Mouse (Mus musculus) cerebellum, adult 8-10 months (tissue): ENCODE measurements around the gene Bcas3.

Source experiments
- DNase-seq: peaks from one replicate; pipeline ENCODE4 v3.0.0; 2022

The Bcas3 gene

DNA sequence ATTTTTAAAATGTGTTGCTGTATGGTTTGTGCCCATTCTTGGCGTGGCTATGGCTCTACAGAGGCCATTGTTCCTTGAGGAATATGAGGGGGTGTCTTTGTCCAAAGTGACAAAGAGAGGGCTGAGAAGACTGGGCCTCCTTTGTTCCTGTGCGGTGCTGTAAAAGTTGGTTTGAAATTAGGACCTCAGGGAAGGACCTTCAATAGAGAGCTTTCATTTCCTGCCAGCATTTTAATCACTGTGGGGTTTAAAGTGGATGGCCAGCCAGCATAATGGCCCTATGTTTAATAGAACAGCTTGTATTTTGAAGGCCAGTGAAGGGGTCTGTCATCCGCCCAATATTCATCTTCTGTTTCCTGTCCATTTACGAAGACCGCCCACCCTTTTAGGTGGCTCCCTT lies 325.7 kb downstream of the Bcas3 start:
- no peak for DNase-seq

- DNase-seq, result peak; percentile 3
Measured at GRCm38 (mm10) chr11:85681580-85682419, 328.8 kb downstream of the Bcas3 start.

- no peak for DNase-seq
Measured at GRCm38 (mm10) chr11:85684981-85685380, 332.0 kb downstream of the Bcas3 start.

DNA sequence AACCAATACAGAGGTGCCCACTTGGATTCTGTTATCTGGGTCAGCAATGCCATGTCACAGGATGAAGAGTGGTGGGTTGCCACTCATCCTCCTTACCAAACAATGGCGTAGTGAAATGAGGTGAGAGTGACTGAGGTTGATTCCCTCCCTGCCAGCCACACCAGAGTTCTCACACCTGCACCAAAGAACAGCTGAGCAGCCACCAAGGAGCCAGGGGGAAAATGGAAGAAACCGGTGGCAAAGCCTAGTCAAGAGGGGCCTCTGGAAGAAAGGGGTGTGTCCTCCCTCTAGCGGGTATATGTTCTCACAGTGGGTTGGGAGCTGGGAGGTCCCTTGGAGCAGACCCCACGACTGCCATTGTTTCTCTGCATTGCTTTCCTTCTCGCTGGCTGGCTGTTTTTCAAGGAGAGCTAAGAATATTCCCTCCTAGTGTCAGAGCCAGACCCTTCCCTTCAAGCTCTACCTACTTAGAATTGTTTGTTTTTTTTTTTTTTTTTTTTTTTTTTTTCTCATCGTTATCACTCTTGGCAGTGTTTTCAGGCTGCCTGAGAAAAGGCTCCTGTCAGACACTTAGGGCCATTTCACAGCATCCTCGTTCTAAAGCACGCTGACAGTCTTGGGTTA lies 335.0 kb downstream of the Bcas3 start:
- DNase-seq, result no peak

GRCm38 (mm10) chr11:85688440-85688838 lies 335.5 kb downstream of the Bcas3 start:
- DNase-seq, result no peak

DNA sequence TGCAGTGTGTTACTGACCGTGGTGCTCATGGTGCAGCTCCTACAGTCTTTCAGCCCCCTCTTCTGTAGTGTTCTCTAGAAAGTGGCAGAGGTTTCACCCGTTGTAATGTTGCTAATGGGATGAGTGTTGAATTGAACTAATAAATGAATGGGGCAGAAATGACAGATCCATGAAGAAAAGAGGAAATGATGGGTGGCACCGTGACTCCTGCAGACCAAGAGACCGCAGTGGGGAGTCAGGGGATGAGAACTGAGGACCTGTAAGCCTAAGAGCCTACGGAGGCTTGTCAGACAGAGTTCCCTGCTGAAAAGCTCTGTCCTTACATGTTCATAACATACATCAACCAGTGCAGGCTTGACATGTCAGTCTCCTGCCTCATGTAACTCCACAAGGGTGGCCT lies 336.3 kb downstream of the Bcas3 start:
- DNase-seq, result no peak

GRCm38 (mm10) chr11:85691285-85691684 lies 338.3 kb downstream of the Bcas3 start:
- DNase-seq, result no peak

DNA sequence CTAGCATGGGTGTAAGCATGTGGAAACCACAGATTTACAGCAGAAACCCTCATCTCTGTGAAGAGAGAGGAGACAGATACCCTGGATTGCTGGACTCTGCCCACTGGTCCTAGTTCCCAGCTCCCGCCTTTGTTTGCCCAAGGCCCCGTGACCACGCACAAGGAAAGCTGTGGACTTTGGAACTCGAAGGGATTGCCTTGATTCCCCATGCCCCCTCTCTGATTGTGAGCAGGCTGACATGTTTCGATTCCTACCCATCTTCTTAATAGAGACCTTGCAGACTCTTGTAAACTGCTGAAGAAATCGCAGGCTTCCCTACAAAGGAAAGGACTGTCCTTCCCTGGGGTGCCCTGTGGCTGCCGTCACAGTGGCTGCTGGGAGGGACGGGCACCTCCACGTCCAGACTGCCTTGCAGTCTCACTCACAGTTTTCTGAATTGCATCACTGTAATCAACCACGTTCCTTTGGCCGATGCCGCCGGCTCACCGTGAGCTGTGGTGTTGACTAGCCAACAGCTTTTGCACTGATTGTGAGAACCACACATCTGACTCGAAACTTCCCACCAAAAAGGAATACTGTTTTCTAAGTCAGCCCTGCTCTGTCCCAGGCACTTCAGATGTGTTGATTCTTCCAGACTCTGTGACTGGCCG lies 342.8 kb downstream of the Bcas3 start:
- no peak for DNase-seq

DNA sequence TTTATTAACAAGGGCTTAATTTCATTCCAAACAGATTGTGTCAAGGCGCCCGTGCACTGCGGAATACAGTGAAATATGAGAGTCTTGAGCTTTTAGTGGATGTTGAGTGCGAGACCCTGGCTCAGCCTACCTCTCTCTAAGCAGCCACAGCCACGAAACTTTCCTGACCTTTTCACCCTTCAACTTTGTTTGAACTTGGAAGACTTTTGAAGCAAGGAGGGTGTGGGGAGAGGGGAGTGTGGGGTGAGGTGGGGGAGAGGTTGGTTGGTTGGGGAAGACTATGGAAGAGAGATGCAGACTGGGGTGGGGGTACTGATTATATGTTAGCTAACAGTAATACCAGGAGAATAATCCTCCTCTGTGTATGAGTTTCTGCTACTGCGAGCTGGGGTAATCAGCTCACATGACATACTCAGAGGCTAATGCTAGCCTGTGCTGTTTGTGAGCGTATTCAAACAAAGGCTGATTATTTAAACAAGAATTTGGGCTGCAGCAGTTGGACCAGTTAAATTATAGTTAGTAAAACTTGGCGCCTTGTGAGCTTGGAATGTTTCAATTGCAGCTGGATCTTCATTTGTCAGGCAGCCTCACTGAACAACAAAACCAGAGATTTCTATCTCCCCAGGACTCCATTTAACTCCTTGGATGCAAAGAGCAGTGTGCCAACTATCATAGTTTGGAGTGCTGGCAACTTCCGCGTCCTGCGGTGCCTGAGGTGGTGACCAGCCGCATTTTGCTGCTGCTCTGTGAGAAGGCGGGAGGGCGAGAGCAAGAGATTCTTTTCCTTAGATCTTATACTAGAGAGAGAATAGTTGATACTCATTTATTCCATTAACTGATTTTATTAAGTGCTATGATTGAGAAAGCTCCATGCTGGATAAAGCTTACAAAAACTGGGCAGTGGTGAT lies 343.8 kb downstream of the Bcas3 start:
- DNase-seq, result no peak

- no peak for DNase-seq
Measured at GRCm38 (mm10) chr11:85697468-85697867, 344.5 kb downstream of the Bcas3 start.

DNA sequence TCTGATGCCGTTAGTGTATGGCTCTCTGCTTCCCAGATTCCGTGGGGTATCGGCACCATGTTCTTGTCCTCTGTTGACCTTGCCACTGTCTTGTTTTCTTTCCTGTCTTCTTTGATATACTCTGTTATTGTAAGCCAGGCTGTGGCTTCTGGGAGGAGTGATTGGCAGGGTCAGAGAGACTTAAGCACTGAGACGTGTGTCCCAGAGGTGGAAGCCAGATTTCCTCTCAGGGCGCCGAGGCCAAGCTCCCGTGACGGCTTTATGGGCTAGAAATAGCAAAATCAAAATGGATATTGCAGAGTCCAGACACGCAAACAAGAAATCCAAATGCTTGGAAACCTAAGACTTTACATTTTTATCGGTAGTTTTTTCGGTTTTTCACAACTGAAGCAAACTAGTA lies 345.3 kb downstream of the Bcas3 start:
- no peak for DNase-seq

- no peak for DNase-seq
Measured at GRCm38 (mm10) chr11:85704062-85704748, 351.2 kb downstream of the Bcas3 start.

DNA sequence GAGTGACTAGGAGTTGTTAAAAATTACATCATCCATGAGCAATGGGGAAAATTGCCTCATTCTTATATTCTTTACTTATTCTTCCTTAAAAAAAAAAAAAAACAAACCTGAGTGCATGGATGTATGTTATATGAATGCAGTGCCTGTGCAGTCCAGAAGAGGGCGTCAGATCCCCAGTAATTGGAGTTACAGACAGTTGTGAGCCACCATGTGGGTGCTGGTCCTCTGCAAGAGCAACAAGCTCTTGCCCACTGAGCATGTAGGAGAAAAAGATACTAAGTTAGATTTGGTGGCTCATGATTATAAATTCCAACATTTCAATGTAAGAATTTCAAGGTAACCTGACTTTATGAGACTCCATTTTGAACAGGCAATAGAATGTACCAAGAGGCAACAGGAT lies 353.7 kb downstream of the Bcas3 start:
- DNase-seq, result no peak

DNA sequence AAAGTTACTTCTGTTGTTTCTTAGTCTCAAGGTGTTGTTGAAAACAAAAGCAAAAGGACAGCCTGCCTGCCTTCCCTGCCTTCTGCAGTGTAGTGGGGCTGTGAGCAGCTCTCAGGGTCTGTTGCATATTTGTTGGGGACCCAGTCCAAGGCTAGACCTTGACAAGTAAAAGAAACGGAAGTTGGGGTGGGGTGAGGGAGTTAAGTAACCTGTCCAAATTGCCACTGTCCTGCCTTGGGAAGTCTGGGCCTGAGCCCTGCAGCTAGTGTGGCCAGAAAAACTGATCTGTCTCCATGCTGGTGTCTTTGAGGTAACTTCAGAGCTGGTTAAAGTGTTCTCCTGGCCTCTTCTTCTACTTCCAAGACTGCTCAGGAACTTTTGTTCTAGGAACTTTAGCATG lies 354.5 kb downstream of the Bcas3 start:
- DNase-seq, result no peak

GRCm38 (mm10) chr11:85709147-85709546 lies 356.2 kb downstream of the Bcas3 start:
- no peak for DNase-seq

- DNase-seq, result no peak
Measured at GRCm38 (mm10) chr11:85710155-85710554, 357.2 kb downstream of the Bcas3 start.

- no peak for DNase-seq
Measured at GRCm38 (mm10) chr11:85712026-85712804, 359.2 kb downstream of the Bcas3 start.

- no peak for DNase-seq
Measured at GRCm38 (mm10) chr11:85712860-85713813, 360.2 kb downstream of the Bcas3 start.

- DNase-seq, result no peak
Measured at GRCm38 (mm10) chr11:85713814-85714208, 360.8 kb downstream of the Bcas3 start.

DNA sequence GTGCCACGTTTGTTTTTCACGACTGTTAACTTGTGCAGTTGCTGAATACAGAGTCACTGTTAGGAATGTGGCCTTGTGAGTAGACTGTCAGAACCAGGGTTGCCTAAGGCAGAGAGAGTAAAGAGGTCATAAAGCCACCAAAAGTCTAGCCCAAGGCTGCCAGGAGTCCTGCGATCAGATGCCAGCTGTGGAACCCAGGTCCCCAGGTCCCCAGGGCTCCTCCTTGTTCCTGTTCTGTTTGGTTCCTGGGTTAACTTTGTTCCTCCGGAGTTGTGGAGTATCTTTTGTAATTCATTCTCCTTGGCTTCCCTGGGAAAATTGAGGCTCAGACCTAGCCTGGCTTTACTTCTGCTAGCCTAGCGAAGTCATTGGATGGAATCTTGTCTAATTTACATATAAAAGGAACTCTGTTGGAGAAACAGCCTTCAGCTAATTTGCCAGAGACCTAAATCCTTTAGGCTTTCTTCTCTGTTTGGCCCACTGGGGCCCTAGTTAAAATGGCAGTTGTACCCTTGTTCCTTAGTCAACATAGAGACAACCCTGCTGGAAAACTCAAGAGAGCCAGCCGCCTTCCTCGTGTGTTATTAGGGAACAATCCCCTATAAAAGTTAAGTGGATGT lies 361.5 kb downstream of the Bcas3 start:
- DNase-seq, result no peak
